Mouse (Mus musculus): ENCODE results near the gene Acy3. TPM values are rescaled to one million over a fixed set of nuclear protein-coding genes. Genes with fewer than 3 reads are reported as not detected.
"Not testable (repeated sequence)": the region's sequence is repeated elsewhere in the genome, so short reads cannot be mapped to it uniquely, and the experiment has no call there.

The Acy3 gene
- total RNA-seq, 2 experiments from 2014 or later: 2.0 to 2.5 TPM

GRCm38 (mm10) chr19:4037154-4037787 lies 50.9 kb downstream of the Acy3 start:
- not testable (repeated sequence) for DNase-seq (ENCODE audit: extremely low spot score in 1 of 2, low spot score in 1 of 2)

- DNase-seq (ENCODE audit: extremely low spot score in 1 of 2, low spot score in 1 of 2): peak; percentile 81 to 83
Measured at GRCm38 (mm10) chr19:4037788-4038232, 51.4 kb downstream of the Acy3 start, which contains the start of gene Gstp1. TSS of gene Gstp1 (minus strand) at chr19:4037985.

Other genes with a start within 250 kb of the Acy3 start
- 10 to 100 TPM; 51.6 to 55.2 TPM for gene Kmt5b, start 219.1 kb upstream of the Acy3 start, total RNA-seq (2021)
- gene Chka, start 134.8 kb upstream of the Acy3 start, total RNA-seq (2021): 10 to 100 TPM; 78.4 to 97.2 TPM
- gene Tcirg1, start 79.4 kb upstream of the Acy3 start, total RNA-seq (2021): 10 to 100 TPM; 17.3 to 21.5 TPM
- 100 to 1,000 TPM; 134 to 151 TPM for gene Ndufs8, start 73.8 kb upstream of the Acy3 start, total RNA-seq (2021)
- gene Aldh3b1, start 56.8 kb upstream of the Acy3 start, total RNA-seq (2021): 1 to 10 TPM; 3.5 to 4.4 TPM
- gene Unc93b1, start 51.4 kb upstream of the Acy3 start, total RNA-seq (2021): 10 to 100 TPM; 16.7 to 20.6 TPM
- gene Aldh3b3, start 27.9 kb upstream of the Acy3 start, total RNA-seq (2021): not detected
- 1 to 10 TPM in 1 of 2 experiments, under 1 TPM in 1; 0.81 to 1.2 TPM for gene Aldh3b2, start 14.2 kb upstream of the Acy3 start, total RNA-seq (2021)
- not detected for gene Tbx10, start 6.2 kb downstream of the Acy3 start, total RNA-seq (2021)
- 10 to 100 TPM in 1 of 2 experiments, 1 to 10 TPM in 1; 9.9 to 10.2 TPM for gene Nudt8, start 14.0 kb downstream of the Acy3 start, total RNA-seq (2021)
- gene Gm49405, start 14.1 kb downstream of the Acy3 start, total RNA-seq (2021): 1 to 10 TPM; 1.1 to 1.4 TPM
- 1 to 10 TPM; 2.4 to 3.3 TPM for gene Doc2g, start 16.7 kb downstream of the Acy3 start, total RNA-seq (2021)
- gene Ndufv1, start 26.2 kb downstream of the Acy3 start, total RNA-seq (2021): 100 to 1,000 TPM; 222 to 263 TPM
- gene Gstp1, start 51.4 kb downstream of the Acy3 start, total RNA-seq (2021): 100 to 1,000 TPM; 343 to 385 TPM
- gene Gstp2, start 59.5 kb downstream of the Acy3 start, total RNA-seq (2021): 10 to 100 TPM; 35.5 to 41.9 TPM
- gene Gstp3, start 73.0 kb downstream of the Acy3 start, total RNA-seq (2021): not detected
- gene Cabp2, start 95.0 kb downstream of the Acy3 start, total RNA-seq (2021): not detected
- 10 to 100 TPM; 28.9 to 37.6 TPM for gene Cdk2ap2, start 110.6 kb downstream of the Acy3 start, total RNA-seq (2021)
- gene Pitpnm1, start 113.4 kb downstream of the Acy3 start, total RNA-seq (2021): 100 to 1,000 TPM; 176 to 181 TPM
- 100 to 1,000 TPM; 102 to 127 TPM for gene Aip, start 139.3 kb downstream of the Acy3 start, total RNA-seq (2021)
- gene Gpr152, start 153.2 kb downstream of the Acy3 start, total RNA-seq (2021): not detected
- gene Cabp4, start 157.5 kb downstream of the Acy3 start, total RNA-seq (2021): under 1 TPM in 1 of 2 experiments, not detected in 1; 0.20 TPM
- gene Coro1b, start 162.0 kb downstream of the Acy3 start, total RNA-seq (2021): 10 to 100 TPM; 87.3 to 89.5 TPM
- gene Ptprcap, start 167.0 kb downstream of the Acy3 start, total RNA-seq (2021): 1 to 10 TPM; 1.1 to 2.9 TPM
- 10 to 100 TPM; 27.8 to 43.9 TPM for gene Rps6kb2, start 176.8 kb downstream of the Acy3 start, total RNA-seq (2021)
- gene Carns1, start 188.9 kb downstream of the Acy3 start, total RNA-seq (2021): 10 to 100 TPM in 1 of 2 experiments, 1 to 10 TPM in 1; 8.2 to 11.7 TPM
- 1 to 10 TPM; 1.2 to 1.3 TPM for gene Tbc1d10c, start 204.7 kb downstream of the Acy3 start, total RNA-seq (2021)
- 100 to 1,000 TPM; 259 to 293 TPM for gene Ppp1ca, start 205.5 kb downstream of the Acy3 start, total RNA-seq (2021)
- gene Rad9a, start 215.1 kb downstream of the Acy3 start, total RNA-seq (2021): 1 to 10 TPM; 7.4 to 8.2 TPM
- gene Clcf1, start 227.7 kb downstream of the Acy3 start, total RNA-seq (2021): under 1 TPM; 0.27 to 0.61 TPM
- not detected for gene AC109138.7, start 227.8 kb downstream of the Acy3 start, total RNA-seq (2021)
- gene Pold4, start 245.3 kb downstream of the Acy3 start, total RNA-seq (2021): 10 to 100 TPM; 15.1 to 17.5 TPM

Measured in layer of hippocampus, postnatal 25 days (tissue).